Mouse (Mus musculus): Measurements from ENCODE around the gene Slc25a38. TPM values are rescaled to one million over a fixed set of nuclear protein-coding genes. Genes with fewer than 3 reads are reported as not detected.

The Slc25a38 gene
- polyA plus RNA-seq, 1 experiment from 2014 or later: 36.1 TPM

GRCm38 (mm10) chr9:120158047-120158446 is 47.9 kb downstream of the Slc25a38 start:
- peaks cover 6% of the 10 kb centered on the region; the same call in 1 of the 2 replicates for H3K4me1 ChIP-seq
- H3K4me2 ChIP-seq (replicated peaks): no peak overlapping the region
- no peak overlapping the region for H3K4me3 ChIP-seq
- H3K27ac ChIP-seq (replicated peaks): 0 out of 2 replicates have a peak overlapping the region, but pooled peaks have one; percentile 17
- H3K9me3 ChIP-seq: no peaks in the 10 kb centered on the region
- no peaks in the 10 kb centered on the region for H3K36me3 ChIP-seq
- no peak; the same call in 1 of the 2 replicates for ATAC-seq (ENCODE audit: low FRiP score, low read depth)
- H3K27me3 ChIP-seq: peaks cover 4% of the 10 kb centered on the region
- 37% methylated on average over 4 of the region's 4 CpGs for WGBS
- H3K9ac ChIP-seq (replicated peaks): no peak overlapping the region

- no peaks in the 10 kb centered on the region for H3K4me1 ChIP-seq
- no peak overlapping the region for H3K27ac ChIP-seq (replicated peaks)
- no peak overlapping the region for H3K4me3 ChIP-seq
- no peak overlapping the region for H3K4me2 ChIP-seq (replicated peaks)
- no peak for ATAC-seq (ENCODE audit: low FRiP score, low read depth)
- 85% methylated on average over 16 of the region's 16 CpGs for WGBS
- no peaks in the 10 kb centered on the region for H3K36me3 ChIP-seq
- H3K9me3 ChIP-seq: no peaks in the 10 kb centered on the region
- H3K9ac ChIP-seq (replicated peaks): no peak overlapping the region
- H3K27me3 ChIP-seq: no peaks in the 10 kb centered on the region
Observed at GRCm38 (mm10) chr9:120163862-120164261, 53.7 kb downstream of the Slc25a38 start.

- ATAC-seq (ENCODE audit: low FRiP score, low read depth): no peak
- WGBS: 61% methylated on average over 11 of the region's 11 CpGs
- Histone ChIP-seq H3K36me3 (no peaks in the 10 kb centered on the region), H3K9ac (replicated peaks) (no peak overlapping the region), H3K27ac (replicated peaks) (no peak overlapping the region), H3K4me3 (no peak overlapping the region), H3K9me3 (peaks cover 2% of the 10 kb centered on the region; the same call in 1 of the 2 replicates), H3K4me1 (no peaks in the 10 kb centered on the region), H3K27me3 (no peaks in the 10 kb centered on the region), H3K4me2 (replicated peaks) (no peak overlapping the region)
Observed at GRCm38 (mm10) chr9:120167826-120168225, 57.7 kb downstream of the Slc25a38 start.

- Histone ChIP-seq H3K4me2 (replicated peaks) (no peak overlapping the region), H3K27me3 (no peaks in the 10 kb centered on the region), H3K4me1 (no peaks in the 10 kb centered on the region), H3K9ac (replicated peaks) (no peak overlapping the region), H3K27ac (replicated peaks) (no peak overlapping the region), H3K4me3 (no peak overlapping the region), H3K36me3 (no peaks in the 10 kb centered on the region), H3K9me3 (peaks cover 4% of the 10 kb centered on the region; the same call in 1 of the 2 replicates)
- no peak for ATAC-seq (ENCODE audit: low FRiP score, low read depth)
- 49% methylated on average over 5 of the region's 5 CpGs for WGBS
Observed at GRCm38 (mm10) chr9:120171295-120171694, 61.1 kb downstream of the Slc25a38 start.

Other genes with a start within 250 kb of the Slc25a38 start
- 77.0 and 78.1 TPM in 2 replicates for gene Wdr48, start 215.5 kb upstream of the Slc25a38 start, polyA plus RNA-seq (2016; fragmentation: Nextera tagmentation; extraction: Ambion mirVana)
- 21.3 and 23.3 TPM in 2 replicates for gene Gorasp1, start 172.8 kb upstream of the Slc25a38 start, polyA plus RNA-seq (2016; fragmentation: Nextera tagmentation; extraction: Ambion mirVana)
- gene Ttc21a, start 172.8 kb upstream of the Slc25a38 start, polyA plus RNA-seq (2016; fragmentation: Nextera tagmentation; extraction: Ambion mirVana): 0.22 and 0.43 TPM in 2 replicates
- gene Csrnp1, start 125.7 kb upstream of the Slc25a38 start, polyA plus RNA-seq (2016; fragmentation: Nextera tagmentation; extraction: Ambion mirVana): 0.89 and 1.5 TPM in 2 replicates
- gene Xirp1, start 86.8 kb upstream of the Slc25a38 start, polyA plus RNA-seq (2016; fragmentation: Nextera tagmentation; extraction: Ambion mirVana): 0.04 TPM in 1 of 2 replicates, not detected in the other
- 7.0 and 7.7 TPM in 2 replicates for gene Cx3cr1, start 40.5 kb upstream of the Slc25a38 start, polyA plus RNA-seq (2016; fragmentation: Nextera tagmentation; extraction: Ambion mirVana)
- gene Ccr8, start 18.3 kb upstream of the Slc25a38 start, polyA plus RNA-seq (2016; fragmentation: Nextera tagmentation; extraction: Ambion mirVana): not detected in 2 replicates
- gene Rpsa, start 17.3 kb downstream of the Slc25a38 start, polyA plus RNA-seq (2016; fragmentation: Nextera tagmentation; extraction: Ambion mirVana): 959 and 1,005 TPM in 2 replicates
- gene Mobp, start 39.3 kb downstream of the Slc25a38 start, polyA plus RNA-seq (2016; fragmentation: Nextera tagmentation; extraction: Ambion mirVana): 0.20 and 0.31 TPM in 2 replicates
- 2.0 and 2.3 TPM in 2 replicates for gene Myrip, start 191.1 kb downstream of the Slc25a38 start, polyA plus RNA-seq (2016; fragmentation: Nextera tagmentation; extraction: Ambion mirVana)